Mouse (Mus musculus) skeletal muscle tissue, adult 2 months (tissue): ENCODE data around the gene Larp4.

Experiments used
- DNase-seq: peaks from one replicate; pipeline ENCODE4 v3.0.0-alpha.2; 2012; ENCODE audit warnings: low read depth, low spot score

Larp4 gene

DNA sequence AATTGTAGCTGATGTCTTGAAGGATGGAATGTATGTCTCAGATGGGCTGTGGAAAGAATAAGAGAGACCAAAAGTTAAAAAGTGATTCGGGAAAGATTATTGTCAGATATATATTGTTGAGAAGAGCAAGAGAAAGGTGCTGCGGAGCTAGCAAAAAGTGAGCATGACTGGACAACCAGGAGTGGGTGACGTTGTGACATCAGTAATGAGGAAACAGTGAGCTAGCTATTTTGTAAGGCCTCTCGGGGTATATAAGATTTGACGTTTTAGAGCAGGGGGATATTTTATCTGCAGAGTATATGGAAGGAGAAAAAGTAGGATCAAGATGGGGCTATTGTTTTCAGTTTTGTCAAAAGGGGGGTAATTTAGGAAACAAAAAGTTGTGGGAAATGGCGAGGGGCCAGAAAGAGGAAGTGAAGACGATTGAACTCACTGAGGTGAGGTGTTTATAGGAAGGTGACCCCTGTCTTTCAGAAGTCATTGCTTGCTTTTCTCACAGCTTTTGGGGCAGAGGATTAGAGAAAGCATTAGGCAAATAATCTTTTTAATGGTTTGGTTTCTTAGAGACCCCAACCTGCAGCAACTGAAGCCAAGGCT lies 34.9 kb downstream of the Larp4 start:
- DNase-seq: no peak

DNA sequence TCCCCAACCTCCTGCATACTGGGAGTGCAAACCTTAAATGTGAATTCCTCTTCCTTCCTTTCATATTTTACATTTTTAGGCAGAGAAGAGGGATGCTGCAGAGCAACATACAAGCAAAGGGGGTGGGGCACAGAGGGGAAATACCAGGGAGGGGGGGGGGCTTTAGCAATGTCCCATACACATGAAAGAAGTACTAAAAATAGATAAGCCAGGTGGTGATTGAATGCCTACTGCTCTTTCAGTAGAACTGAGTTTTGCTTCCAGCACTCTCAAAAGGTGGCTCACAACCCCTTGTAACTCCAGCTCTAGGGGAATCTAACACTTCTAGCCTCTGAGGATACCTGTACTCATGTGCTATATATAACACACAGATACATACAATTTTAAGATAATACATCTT lies 36.3 kb downstream of the Larp4 start:
- DNase-seq: no peak

DNA sequence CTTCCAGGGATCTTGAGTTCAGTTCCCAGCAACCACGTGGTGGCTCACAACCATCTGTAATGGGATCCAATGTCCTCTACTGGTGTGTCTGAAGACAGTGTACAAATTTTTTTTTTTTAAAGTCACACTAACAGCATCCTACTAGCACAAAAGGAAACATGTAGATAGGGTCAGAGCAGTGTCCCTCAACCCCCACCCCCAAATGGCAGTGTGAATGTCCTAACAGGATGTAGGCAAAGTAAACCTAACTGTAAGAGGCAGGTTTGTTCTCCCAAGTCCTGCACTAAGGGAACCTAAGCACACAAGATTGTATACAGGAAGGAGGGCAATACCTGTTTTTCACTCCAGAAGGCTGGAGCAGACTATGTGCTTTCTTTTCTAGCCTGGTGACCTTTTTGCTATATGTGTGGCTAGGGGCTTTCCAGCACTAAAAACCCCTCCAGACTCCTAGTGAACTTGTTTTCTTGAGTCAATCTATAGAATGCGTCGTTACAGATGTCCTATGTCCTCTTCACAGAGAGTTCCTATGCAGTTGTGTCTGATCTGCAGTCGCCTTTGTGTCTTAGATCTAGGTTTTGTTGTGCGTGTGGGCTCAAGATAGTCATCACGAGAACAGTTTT lies 48.5 kb downstream of the Larp4 start:
- no peak for DNase-seq

DNA sequence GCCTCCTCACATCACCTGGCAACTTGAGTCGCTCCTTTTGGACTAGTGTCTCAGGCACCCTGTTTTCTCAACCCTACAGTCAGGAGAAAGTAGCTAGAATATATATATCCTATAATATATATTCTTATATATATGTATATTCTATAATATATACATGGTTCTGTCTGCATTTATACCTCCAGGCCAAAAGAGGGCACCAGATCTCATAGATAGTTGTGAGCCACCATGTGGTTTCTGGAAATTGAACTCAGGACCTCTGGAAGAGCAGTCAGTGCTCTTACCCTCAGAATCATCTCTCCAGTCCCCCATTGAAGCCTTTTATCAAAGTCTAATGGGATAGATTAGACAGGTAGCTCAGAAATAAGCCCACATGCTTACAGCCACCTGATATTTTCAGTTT lies 51.3 kb downstream of the Larp4 start:
- DNase-seq: no peak

DNA sequence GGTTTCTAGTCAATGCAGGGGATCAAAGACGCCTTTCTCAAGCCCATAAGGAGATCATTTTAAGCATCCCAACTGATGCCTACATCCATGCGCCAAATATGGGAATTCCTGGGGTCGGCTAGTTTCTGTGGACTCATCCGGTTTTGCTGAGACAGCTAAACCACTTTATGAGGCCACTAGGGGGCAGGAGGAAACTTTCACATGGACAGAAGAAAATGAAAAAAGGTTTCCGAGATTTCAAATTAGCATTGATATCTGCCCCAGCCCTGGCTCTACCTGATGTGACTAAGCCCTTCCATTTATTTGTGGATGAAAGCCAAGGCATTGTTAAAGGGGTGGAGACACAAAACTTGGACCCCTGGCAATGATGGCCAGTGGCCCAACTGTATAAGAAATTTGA lies 53.1 kb downstream of the Larp4 start:
- DNase-seq: no peak

DNA sequence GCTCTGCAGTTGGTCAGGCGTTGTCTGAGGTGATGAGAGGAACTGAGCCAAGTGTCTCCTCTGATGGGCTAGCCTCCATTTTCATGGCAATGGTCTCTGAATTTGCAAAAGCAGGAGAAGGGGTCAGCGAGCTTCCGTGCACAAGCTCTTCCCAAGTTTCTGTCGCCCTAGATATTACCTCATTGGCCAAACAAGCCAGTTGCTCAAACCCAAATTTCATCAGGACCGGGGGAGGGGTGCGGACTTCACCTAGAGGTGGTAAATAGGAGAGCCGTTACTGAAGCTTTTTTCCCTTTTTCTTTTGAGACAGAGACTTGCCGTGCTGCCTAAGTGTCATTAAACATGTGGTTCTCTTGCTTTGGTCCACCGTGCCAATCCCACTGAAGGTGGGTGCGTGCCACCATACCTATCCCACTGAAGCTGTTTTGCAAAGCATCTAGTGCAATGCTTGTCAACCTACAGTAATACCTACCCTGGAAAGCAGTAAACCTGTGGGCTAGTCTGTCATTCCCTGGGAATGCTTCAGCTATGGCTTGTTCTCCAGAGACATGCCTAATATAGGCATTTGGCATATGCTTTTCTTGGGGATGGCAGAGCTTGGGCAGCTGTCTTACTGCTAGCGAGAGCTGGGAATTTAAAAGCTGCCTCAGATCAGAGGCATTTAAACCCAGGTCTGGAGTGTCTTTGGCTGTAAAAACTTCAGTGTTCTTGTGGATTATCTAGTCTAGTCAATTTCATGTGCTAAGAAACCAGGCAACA lies 55.4 kb downstream of the Larp4 start:
- no peak for DNase-seq

DNA sequence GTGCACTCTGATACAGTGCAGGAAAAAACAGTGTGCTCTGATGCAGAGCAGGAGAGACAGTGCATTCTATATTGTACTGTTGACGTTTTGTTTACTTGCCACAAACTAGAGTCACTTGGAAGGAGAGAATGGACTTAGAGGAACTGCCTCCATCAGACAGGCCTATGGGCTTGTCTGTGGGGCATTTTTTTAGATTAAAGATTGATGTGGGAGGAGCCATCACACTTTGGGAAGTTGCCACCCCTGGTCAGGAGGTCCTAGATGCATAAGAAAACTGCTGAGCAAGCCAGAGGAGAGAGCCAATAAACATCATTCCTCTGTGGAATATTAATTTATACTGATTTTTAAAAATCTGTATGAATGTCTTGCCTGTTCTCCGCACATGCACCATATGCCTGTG lies 58.3 kb downstream of the Larp4 start:
- DNase-seq: no peak

DNA sequence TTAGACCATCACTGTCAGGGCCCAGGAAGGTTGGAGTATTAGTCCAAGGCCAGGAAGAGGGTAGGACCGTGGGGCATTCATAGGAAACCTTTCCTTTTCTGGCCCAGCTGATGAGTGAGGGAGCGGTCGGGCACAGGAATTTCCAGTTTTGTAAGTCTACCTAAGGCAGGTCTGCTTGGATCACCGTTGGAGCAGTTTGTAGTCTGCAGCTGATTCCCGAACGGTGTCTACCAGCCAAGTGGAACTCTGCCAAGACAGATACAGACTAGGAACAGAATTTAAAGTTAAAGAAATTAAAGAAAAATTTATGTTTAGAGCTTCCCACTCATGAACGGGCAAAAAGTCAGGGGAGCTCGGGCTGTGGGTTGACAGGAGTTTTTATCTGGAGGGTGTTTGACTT lies 59.6 kb downstream of the Larp4 start:
- no peak for DNase-seq

DNA sequence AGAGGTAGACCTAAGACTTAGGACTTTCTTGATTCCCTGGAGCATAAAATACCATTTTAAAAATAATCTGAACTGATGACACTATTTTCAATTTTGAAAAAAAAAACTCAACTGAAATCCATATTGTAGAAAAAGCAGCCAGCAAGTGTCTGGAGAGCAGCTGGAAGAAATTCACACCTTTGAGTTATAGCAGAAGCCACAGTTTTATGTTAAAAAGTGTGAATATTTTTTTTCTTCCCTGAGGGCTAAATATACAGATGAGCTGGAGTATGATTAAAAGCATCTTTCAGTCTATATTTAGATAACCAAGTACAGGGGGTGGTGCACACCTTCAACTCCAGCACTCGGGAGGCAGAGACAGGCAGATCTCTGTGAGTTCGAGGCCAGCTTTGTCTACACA lies 60.0 kb downstream of the Larp4 start:
- no peak for DNase-seq

DNA sequence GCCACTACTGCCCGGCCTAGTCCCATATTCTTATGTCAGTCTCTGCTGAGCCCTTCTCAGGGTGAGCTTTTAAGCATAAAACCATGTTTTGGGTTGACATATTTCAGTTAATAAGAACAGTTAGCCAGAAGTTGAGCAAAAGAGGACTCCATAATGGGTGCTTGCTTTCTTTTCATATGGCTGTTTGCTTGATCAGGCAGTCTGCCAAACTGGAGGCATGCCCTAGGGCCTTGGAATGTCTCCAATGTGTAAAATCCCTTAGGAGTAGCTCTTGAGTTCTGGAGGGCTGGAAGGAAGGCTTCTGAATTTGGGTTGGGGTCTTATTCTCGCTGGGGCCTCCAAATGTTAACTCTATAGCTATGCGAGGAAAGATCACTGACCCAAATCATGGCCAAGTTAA lies 62.7 kb downstream of the Larp4 start:
- DNase-seq: no peak

DNA sequence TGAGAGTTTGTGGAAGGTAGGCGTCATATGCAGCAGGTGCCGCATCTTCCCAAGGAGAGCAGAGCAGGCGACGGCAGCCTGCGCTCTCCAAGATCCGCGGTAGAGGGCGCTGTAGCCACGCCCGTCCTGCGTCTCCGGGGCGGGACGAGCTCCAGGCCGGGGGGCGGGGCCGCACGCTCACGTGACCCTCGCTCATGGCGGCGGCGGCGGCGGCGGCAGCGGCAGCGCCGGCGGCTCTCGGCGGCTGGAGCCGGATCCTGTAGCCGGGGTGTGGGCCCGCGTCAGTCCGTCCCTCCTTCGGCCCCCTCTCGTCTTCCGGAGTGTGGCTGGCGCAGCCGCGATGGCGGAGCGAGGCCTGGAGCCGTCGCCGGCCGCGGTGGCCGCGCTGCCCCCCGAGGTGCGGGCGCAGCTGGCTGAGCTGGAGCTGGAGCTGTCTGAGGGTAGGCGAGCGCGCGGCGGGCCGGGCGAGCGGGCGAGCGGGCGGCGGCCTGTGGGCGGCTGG lies 68.7 kb downstream of the Larp4 start, which contains the start of gene Dip2b:
Gene Dip2b, plus strand, starts transcription at position 195 of the 502 bp plus-strand sequence.
- peak; percentile 87 for DNase-seq

DNA sequence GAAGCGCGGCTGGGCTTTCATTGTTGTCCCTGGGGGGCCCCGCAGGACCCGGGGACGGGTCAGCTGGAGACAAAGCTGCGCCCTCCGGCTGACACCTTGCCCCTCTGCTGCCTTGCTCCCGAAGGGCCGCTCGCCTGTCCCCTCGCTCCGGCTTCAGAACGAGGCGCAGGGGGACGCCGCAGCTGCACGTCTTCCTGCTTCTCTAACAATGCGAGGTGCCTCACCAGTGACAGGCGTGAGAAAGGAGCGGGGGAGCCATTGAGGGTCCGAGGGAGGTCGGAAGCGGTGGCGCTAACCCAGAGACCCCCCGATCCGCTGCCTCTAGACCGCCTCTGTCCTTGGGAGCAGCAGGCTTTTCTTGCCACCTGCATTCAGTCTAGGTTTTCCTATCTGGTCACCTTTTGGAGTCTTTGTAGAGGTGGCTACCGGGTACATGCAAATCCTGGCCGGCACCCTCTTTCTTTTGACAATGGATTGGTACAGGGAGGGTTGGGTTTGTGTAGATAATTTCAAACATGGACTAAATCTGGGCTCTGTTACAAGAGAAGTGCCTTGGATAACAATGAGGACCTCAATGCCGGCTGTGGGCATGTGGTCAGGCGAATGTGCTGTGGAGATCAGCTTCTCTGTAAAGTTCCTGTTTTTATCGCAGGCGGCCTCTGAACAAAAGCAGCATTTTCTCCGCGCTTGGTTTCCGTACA lies 69.3 kb downstream of the Larp4 start:
- no peak for DNase-seq

DNA sequence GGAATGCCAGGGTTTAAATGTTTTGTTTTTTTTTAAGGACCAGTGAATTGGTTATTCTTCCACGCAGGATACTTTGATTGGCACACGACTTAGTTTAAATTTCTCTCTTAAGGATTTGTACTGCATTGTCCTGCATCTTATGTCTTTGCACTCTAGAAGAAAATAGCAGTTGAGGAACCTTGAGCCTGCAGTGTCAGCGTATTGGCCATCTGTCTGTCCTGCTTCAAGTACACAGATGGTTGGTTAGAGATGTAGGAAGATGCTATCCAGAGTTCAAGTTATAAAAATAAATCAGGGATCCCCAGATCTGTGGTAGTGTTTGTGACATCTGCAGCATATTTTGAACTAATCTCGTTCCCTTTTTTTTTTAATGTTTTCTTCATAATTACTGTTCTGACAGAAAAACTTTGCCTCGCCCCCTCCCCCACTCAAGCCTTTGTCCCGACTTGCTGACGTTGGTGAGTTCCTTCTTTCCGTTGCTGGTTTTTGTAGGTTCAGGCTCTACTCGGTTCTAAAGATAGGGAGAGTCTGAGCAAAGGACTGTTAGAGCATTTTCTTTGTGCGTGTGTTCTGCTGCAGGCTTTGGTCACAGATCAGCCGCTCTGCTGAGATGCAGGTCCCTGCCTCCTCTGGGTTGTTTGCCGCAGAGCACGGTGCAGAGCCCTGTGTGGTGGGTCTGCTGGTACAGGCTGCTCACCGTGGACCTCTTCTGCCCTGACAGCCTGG lies 70.8 kb downstream of the Larp4 start:
- DNase-seq: no peak

DNA sequence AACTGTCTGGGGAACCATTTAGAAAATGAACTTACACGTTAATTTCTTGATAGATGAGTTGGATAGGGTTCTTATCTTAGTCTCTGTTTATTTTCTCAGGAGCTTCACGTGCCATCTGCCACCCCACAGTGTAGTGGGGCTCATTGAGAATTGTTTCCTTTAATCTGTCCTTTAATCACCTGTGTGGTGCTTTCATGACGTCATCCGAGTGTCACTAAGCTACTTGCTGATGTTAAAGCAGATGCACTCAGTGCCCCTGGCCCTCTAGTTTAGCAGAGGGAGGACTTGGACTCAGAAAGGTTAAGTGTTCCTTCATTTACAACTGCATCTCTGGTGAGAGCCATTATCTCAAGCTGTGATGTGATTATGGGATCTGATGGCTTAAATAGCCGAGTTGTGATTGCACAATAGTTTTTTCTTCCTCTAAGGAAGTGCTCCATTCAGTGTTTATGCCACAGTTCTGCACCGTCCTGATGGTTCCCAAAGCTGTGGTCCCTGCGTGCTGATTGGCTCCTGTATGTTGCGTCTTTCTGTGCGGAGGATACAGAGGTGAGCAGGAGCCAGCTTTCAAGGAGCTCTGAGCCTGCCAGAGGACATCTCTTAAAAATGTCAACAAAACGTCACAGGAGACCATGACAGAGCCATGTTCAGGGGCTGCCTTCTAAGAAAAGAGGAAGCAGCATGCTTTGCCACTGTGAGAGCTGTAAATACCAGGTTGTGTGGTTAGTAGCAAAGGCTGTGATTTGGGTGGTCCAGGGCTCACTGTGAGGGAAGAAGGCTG lies 71.6 kb downstream of the Larp4 start:
- no peak for DNase-seq

DNA sequence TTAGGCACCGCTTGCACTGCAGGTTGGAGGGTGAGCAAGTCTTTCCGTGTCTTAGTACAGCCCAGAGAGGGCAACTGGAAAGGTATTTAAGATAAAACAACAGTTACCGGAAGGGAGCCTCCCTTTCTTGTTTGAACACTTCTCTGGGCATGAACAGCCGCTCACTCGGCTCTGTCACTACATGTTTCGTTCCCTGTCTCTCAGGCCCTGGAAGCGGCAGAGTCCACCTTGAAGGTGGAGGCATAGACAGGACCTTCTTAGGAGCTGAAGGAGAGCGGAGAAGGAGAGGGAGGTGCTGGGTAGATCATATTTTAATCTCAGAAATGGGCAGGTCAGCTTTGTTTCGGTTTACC lies 72.2 kb downstream of the Larp4 start:
- no peak for DNase-seq

DNA sequence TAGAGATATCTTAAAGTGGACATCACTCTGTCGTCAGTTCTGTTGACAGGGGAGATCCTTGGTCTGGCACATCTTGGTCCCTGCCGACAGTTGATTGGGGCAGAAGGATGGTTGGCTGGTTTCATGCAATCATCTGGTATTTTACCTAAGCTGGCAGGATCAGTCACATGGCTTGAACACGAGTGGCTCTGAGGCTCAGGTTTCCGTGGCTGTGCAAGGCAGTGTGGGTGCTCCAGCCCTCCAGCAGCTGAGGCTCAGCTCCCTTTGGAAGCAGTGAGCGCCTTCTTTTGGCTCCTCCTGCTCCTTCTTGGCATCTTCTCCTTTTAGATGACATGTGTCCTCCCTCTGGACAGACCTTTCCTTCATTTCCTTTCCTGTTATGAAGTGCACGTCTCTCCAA lies 75.7 kb downstream of the Larp4 start:
- DNase-seq: peak; percentile 76

DNA sequence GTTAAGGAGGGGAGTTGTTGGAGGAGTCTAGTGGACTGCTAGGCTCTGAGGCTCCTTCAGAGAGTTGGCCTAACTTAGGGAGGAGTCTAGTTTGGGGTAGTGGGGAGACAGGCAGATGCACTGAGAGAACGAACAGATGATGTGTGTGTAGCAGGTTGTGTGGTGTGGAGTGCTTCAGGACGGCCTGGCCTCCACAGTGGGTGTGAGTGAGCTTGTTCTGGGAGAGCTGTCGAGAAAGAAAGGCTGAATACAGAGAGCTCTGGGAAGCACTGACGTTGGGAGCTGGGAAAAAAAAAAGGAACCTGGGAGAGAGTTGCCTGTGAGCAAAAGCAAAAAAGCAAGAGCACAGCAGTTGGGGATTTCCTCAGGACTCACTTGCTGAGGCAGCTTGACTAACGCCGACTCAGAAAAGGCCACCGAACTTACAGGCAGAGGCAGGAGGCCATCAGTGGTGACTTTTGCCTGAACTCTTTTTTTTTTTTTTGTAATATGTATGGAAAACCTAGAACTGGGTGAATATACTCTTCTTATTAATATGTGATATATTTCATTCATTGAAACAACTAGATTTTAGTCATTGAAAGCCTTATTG lies 79.7 kb downstream of the Larp4 start:
- DNase-seq: no peak

DNA sequence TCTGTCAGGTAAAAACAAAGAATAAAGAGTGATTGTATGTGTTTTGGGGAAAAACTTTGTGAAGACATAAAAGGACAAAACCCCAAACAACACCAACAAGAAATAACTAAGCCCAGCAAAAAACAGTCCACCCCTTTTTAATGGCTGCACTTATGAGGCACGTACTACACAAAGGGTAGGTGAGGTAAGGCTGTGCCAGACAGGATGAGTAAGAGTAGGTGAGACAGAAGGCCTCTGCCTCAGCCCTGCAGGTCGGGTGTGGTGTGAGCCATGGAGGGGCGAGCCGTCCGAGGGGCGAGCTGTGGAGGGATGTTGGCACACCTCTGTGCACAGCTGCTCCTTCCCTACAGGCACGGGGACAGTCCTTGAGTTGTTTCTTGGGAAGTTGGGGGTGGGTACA lies 81.1 kb downstream of the Larp4 start:
- no peak for DNase-seq

DNA sequence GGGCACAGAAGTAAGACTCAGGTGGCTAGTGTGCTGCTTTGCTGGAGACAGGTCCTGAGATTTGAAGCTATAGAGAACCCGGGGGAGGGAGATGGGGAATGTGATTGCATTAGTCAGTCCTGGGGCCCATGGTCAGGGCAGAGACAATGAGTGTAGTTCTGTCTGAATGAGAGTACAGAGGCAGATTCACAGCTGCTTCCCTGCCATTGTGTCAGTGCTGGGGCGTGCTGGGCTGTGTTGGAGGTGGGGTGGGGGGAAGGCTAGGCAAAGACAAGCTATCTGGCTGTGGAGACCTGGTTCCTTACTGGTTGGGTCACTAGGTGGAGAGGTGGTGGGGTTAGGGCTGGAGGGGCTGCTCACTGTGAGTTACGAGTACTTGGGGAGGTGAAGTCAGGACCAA lies 82.9 kb downstream of the Larp4 start:
- no peak for DNase-seq

DNA sequence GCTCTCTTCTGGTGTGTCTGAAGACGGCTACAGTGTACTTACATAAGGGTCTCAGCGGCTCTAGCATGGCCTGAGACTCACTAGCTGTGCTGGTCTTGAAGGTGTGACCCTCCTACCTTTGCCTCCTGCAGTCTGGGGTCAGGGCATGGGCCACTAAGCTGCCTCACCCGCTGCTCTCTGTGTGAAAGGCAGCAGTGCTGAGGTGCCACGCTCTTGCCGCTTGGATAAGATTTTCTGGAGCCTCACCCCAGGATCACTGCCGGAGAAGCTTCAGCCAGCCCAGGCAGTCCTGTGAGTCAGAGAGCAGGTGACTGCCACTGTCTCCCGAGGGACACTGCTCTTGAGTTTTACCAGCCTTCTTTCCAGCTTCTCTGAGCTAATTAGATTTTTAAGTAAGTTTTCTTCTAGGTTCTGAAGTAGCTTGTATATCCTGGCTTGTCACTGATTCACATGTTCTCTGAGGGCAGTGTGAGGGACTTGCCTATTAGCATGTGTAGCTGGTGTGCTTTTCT lies 86.6 kb downstream of the Larp4 start:
- DNase-seq: no peak
